Mouse (Mus musculus): Measurements from ENCODE around the gene Clec3b. TPM values are rescaled to one million over a fixed set of nuclear protein-coding genes. Genes with fewer than 3 reads are reported as not detected.

Clec3b gene
- total RNA-seq (2014; fragmentation: Nextera tagmentation) (not detected in 2 replicates), total RNA-seq (2017) (not detected in 2 replicates)

DNA sequence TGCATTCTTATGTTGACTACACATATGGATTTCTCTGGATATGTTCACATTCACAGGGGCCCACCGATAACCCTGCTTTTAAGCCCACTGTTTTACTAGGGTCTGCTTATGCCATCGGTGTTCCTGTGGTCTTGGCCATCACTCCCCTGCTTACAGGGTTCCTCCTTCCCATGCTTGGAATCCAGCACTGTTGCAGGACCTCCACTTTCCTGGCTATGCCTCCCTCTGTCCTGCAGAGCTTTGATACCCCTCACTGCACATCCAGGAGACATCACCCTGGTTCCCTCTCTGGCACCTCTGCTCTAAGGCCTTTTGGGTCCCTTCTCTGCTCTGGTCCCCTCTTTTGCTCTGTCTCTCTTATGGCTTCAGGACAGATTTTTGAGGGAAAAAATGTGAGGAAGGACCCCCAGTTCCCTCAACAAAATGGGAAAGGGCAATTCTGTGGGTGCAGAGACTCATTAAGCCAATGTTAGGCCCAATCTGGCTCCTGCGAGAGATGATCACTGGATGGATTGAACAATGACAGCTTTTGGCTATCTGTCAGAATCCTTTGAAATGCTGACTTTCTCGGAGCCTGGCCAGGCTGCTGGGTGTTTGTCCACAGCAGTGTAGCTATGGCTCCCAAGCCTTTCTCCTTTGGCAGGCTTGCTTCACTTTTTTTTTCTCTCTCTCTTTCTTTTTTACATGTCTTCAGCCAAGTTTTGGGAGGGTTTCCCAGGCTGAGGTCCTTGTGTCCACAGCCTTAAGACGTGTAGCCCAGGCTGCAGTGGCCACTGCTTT is at the start of gene Clec3b:
Gene Clec3b (plus strand): TSS at position 706 of the 780 bp plus-strand sequence.
- no peak for ATAC-seq (replicated peaks; ENCODE audit: poor library complexity, severe bottlenecking)

DNA sequence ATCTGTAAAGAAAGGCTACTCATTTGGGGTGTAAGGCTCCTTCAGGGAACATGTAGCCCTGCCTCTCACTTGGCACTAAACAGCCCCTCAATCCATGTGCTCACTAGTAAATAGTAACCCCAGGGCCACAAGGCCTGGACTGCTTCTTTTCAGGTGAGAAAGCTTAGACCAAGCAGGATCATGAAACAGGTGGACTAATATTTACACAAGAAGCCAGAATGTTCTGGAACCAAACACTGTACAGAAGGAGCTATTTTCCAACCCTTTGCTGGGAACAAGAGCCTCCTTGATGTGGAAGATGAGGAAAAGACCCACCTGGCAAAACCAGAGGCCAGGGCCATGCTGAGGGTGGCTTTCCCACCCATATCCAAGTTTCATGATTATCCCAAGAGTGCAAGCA is 47.3 kb upstream of the Clec3b start:
- no peak for ATAC-seq (replicated peaks; ENCODE audit: poor library complexity, severe bottlenecking)

DNA sequence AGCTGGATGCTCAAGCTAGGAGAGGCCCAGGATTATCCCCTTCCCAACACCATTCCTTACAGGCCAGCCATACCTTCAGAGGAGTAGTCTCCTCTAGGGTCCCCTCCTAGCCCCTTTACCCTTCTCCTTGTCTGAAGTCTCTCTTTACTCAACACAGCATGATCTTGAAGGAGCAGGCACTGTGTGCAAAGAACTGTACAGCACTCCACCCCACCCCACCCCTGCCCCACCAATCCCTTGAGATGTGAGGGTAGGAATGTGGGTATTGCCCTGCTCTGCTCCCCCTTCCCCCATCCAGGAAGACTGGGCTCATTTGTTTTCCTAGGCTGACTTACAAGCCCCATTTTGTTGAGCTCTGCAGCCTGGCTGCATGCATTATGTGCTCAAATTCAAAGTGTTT is 46.4 kb upstream of the Clec3b start:
- no peak for ATAC-seq (replicated peaks; ENCODE audit: poor library complexity, severe bottlenecking)

DNA sequence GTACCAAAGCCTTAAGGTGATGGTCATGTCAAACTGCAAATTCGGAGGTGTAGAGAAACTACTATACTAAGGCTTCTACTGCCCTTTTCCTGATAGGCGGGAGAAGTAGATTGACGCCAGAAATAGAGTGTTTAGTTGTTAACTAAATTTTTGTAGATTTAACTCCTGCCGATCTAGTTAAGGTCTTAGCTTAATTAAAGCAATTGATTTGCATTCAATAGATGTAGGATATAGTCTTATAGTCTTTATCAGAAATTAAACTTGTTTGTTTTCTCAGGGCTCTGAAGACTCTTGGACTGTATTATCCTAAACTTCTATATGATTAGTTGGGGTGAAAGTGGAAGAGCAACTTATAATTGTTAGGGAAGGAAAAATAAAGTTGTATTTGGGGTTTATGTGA is 43.6 kb upstream of the Clec3b start:
- ATAC-seq (replicated peaks; ENCODE audit: poor library complexity, severe bottlenecking) = peak; percentile 73

DNA sequence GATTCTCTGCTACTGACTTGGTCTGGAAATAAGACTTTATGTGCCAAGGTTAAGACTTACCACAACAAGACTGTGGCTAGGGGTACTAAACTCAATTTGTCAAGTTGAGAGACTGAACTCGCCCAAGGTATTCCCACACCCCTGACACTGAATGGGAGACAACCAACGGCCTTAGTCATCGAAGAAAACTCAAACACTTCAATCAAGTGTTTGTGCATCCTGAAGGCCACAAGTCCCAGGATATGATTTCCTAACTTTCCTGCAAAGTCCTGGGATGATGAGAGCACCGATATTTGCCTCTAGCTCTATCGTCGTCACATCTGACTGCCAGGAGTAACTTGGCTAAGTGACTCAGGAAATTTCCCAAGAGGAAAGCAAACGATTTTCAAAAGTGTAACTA is 41.6 kb upstream of the Clec3b start:
- ATAC-seq (replicated peaks; ENCODE audit: poor library complexity, severe bottlenecking) = no peak

DNA sequence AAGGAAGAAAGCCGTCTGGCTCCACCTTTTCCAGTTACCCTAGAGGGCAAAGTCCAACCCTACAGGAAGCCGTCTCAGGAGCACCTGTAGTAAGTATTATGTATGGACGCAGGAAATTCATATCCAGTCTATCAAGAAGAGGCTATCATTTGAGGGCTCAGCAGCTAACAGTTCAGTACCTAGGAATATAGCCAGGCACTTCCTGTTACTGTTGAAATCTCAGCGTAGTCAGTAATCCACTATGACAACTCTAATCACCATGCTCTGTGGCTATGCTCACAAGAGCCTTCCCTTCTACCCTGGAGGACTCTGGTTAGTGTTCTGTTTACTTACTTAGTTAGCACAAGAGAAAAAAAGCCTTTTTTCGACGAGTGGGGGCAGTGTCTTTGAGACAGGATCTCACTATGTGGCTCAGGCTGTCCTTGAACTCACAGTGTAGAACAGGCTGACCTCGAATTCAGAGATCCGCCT is 39.0 kb upstream of the Clec3b start:
- no peak for ATAC-seq (replicated peaks; ENCODE audit: poor library complexity, severe bottlenecking)

DNA sequence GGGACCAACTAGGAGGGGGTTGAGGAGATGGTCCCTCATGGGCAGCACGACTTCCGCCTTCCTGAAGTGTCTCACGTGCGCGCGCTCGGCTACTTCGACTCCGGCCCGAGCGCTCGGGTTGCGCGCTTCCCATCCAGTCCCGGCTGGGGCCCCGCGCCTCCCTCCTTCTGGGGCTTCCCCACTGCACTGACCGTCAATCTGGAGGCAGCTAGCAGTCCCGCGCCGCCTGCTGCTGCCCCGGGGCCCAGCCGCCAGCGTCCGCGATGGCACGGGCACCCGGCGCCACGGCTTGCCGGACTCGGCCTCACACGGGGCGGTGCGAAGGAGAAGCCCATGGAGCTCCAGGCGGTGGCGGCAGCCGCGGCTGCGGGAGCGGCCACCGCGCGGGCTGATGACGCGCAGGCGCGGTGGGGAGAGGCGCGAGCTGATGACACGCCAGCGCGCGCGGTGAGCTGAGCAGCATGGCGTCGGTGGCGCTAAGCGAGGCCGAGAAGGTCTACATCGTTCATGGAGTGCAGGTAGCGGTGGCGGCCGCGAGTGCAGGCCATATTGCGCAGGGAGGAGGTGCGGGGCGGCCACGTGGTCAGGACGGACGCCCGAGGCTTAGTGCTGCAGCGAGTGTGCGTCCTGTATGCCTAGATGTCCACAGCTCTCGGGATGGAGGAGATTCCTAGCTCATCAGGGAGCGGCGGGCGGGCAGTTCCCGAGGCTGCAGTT is 37.8 kb upstream of the Clec3b start, which contains the start of the genes Zdhhc3 and Exosc7:
Gene Zdhhc3 (minus strand): TSS at position 401 of the 717 bp plus-strand sequence.
Gene Exosc7 (plus strand): TSS at position 411 of the 717 bp plus-strand sequence.
- peak; percentile 91 for ATAC-seq (replicated peaks; ENCODE audit: poor library complexity, severe bottlenecking)

DNA sequence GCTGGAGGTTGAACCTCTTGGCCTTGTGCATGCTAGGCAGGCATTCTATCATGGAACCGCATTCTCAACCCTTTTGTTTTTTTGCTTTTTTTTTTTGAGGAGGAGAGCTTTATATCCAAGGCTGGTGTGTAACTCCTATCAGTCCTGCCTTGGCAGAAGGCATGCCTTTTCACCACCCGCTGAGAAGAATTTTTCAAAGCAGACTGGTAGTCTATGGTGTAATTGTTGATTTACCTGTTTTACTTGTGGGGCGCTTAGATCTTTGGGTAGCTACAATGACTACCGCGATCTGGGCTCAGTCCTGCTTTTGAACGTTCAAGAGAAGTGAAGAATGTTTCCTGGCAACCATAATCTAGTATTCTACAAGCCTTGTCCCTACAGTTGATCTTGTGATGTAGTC is 36.8 kb upstream of the Clec3b start:
- ATAC-seq (replicated peaks; ENCODE audit: poor library complexity, severe bottlenecking) = no peak

DNA sequence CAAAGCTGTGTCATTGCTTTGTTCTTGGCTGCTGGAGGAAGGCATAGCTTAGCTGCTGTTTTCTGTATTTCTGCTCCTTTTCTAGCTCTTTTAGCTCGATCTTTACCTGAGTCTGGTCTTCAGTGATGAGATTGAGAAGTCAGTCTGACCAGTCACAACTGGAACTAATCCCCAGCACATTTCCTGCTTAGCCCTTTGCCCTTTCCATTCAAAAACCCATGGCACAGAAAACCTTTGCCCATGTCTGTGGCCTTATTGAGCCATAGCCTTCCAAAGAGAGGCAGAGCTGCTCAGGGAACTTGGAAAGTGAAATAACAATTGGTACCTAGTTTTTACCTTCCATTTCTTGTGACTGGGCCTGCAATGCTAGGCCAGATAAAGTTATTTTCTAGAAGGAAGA is 35.2 kb upstream of the Clec3b start:
- no peak for ATAC-seq (replicated peaks; ENCODE audit: poor library complexity, severe bottlenecking)

DNA sequence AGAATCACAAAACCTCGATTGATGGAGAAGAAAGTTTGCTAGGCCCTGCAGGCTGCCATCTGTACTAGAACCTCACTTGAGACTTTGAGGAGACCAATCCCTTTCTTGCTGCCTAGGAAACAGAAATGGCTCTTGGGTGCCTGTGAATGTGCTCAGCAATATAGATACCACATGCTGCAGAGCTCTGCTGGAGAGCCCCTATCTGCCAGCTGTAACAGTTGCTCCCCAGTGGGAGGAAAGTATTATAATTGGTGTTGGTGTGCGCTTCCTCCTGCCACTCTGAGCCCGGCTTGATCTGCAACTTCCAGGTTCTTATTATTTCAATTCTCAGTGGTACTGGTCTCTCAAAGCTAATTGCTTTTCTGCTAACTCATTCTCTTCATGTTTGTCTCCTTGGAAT is 27.7 kb upstream of the Clec3b start:
- no peak for ATAC-seq (replicated peaks; ENCODE audit: poor library complexity, severe bottlenecking)

DNA sequence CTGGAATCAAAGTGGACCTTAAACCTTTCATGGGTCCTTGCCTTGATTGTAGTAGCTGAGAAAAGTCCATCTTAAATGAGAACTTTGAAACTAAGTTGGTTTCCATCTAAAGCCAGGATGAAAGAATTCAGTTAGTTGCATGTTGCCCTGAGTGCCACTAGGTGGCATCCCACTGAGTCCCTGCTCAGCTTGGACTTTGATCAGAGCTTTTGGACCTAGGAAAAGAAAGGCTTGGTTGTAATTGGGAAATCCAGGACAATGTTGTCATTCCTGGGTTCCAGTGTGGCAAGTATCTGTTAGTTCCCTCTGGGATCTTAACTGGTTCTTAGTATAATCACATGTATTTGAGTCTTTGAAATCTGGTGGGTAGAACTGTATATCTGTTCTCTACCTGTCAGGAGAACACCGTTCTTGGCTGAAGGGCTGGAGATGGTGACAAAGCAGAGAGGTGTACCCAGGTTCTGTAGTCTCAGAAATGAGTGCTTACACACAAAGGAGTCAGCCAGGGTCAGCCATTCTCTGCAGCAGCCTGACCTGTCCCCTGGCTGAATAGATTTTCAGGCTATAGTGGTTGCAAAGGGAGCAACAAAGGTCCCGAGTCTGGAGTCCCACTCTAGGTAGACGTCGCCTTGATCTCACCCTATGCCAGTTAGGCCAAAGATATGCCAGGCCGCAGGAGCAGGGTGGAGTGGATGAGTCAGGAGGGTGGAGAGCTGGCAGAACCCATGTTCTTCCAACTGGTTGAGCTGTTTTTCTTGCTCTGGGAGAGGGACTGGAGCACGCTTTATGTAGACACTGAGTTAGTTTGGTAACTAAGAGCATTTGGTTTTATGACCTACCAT is 27.0 kb upstream of the Clec3b start:
- peak; percentile 58 for ATAC-seq (replicated peaks; ENCODE audit: poor library complexity, severe bottlenecking)

DNA sequence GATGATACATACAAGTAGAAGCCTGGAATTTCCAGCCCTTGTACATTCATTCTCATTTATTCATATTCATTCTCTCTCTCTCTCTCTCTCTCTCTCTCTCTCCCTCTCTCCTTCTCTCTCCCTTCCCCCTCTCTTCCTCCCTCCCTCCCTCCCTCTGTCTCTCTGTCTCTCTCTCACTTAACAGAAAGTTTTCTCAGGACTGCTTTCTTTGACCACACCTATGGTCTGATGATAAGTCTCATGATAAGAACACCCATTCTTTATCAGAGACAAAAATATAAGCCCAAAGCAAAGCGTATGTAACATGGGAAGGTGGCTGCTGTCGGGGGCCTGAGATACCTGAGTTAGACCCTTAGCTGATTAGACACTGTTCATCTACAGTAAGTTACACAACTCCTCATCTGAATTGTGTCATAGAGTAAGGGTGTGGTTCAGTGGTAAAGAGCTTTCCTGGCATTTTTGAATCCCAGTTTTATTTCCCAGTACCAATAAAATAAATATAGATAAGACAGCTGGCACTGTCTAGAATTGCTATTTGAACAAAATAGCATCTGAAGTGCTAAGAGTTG is 26.2 kb upstream of the Clec3b start:
- ATAC-seq (replicated peaks; ENCODE audit: poor library complexity, severe bottlenecking) = no peak

DNA sequence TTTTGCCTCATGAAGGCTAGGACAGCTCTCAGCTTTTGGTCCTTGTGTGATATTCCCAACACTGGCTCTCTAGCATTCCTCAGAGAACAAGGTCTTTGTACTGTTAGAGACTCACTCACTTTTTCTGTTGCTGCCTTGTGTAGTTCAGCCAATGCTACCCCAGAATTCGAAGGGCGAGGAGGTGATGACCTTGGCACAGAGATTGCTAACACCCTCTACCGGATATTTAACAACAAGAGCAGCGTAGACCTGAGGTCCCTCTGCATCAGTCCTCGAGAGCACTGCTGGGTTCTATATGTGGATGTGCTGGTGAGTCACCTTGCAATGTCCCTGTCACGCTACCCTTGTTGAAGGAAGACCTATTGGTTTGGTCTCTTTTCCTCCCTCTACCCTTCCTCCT is 23.1 kb upstream of the Clec3b start:
- ATAC-seq (replicated peaks; ENCODE audit: poor library complexity, severe bottlenecking) = no peak

DNA sequence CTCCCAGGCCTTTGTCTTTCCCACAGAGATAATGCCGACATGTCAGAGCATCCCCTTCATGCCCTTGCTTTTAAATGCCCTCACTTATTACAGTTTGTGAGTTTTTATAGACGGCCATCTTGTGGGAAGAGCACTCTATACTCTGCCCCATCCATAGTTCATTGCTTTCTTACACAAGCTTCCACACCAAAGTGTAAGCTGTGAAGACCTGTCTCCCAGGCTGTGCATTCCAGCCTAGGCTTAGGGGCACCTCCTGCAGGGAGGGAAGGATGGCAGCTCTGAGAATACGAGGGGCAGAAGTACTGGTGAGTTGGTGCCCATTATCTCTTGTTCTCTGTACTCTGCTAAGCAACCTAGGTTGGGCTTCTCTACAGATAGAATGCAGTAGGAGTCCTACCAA is 17.8 kb upstream of the Clec3b start:
- ATAC-seq (replicated peaks; ENCODE audit: poor library complexity, severe bottlenecking) = no peak

DNA sequence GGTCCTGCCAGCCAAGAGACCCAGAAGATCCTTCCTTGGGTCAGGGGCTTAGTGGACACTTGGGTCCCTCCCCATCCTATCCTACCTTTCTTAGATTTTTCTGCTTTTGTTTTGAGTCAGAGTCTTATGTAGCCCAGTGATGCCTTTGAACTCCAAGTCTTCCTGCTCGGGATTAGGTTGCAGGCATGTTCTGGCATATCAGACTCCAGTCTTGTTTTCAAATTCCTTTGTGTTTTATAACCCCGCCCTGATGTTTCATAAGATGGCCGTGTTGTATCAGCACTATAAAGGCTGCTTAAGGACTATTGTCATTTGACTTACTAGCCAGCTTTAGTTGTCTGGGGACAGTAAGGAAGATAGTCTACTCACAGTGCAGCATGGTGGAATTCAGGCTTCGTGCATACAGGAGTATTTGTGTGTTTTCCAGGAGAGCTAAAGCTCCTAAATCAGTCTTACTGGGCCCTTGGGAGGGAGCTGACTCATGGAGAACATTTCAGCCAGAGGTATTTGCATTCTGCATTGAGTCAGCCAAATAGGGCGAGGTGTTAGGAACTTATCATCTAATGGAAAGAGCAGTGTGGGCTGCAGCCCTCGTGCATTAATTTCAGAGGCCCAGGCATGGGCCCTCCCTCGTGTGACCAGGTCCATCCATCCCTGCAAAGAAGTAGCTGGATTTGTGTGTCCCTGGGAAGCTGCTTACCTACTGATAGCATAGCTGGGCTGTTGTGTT is 13.6 kb upstream of the Clec3b start:
- ATAC-seq (replicated peaks; ENCODE audit: poor library complexity, severe bottlenecking) = no peak

DNA sequence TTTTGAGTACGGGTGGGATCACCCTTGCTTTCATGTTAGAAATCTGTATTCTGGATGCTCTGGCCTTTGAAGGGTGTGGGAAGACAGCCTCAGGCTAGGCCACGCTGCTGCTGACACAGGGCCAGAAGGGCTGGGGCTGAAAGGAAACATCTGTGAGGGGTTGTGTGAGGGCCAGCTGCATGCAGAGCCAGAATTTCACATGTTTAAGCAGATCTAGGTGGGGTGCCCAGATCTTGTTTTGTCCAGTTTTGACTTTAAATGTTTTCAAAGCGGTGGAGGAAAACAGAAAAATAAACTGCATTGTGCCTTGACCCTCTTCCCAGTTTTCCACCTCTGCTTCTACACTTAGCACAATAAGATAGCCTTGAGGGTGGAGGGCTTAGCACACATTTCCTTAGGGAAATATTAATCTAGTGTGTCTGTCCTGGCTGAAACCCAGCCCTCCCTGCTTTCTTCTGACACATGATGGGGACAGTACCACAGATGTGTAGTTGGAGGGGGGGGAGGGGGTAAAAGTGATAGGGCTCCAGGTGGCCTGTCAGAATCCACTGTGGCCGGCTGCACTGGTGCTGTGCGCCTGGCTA is 11.8 kb upstream of the Clec3b start:
- no peak for ATAC-seq (replicated peaks; ENCODE audit: poor library complexity, severe bottlenecking)

DNA sequence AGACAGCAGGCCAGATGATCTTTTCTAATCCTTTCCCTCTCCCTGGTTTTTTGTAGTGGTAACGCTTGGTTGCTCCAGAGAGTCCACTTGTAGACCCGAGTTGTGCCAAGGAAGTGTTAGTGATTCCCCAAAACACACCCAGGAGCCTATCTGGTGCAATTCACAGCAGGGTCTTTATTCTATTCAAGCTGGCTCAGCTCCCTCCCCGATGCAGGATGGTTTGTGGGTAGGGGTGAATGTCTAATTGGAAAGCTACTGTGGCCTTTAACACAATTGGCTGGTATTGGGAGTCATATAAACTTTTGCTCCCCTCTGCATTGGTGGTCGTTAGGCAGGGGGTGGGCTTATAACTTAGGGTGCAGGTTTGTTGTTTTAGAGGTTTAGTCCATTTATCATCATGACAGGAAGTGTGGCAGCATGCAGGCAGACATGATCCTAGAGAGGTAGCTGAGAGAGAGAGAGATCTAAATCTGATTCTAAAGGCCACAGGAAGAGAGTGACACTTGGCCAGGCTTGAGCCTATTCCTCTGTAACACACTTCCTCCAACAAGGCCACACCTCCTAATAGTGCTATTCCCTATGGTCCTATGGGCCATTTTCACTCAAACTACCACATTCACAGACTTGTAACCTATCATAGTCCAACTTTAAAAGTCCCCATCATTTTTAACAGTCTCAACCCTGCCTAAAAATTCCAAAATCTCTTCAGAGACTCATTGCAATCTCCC is 10.7 kb upstream of the Clec3b start:
- no peak for ATAC-seq (replicated peaks; ENCODE audit: poor library complexity, severe bottlenecking)

DNA sequence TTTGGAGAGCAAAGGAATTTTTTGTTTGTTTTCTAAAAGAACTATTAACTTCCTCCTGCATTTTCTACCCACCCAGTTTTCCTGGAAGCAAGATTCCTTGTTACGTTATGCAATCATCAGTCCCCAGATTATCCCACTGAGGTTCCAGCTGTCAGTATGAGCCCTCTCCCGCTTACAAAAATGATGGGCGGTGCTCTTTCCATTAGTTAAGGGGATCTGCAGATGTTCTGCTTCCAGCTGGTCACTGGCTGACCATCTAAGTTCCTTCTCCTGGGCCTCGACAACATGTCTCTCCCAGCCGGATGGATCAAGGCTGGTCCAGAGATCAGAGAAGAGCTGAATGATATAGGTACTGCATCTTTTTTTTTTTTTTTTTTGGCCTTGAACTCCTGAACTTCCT is 2.3 kb upstream of the Clec3b start:
- ATAC-seq (replicated peaks; ENCODE audit: poor library complexity, severe bottlenecking) = no peak

DNA sequence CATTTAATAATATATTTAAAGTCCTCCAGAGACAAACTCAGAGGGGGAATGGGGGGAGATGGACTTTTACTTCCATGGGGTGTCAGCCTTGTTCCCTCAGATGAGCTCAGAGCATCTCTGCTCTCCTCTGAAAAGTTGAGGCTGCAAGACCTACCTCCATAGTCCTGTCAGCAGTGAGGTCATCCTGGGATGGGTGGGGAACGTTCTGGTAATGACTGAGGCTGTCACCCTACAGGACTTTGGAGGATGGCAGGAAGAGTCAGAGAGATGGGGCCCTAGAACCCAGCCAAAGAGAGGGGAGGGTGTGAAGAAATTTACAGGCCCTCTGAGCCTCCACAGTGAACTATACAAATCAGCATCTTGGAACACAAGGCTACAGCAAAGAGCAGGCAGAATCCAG is 815 bp downstream of the Clec3b start:
- ATAC-seq (replicated peaks; ENCODE audit: poor library complexity, severe bottlenecking) = no peak

Measured in granulocyte monocyte progenitor cell, adult 5-6 weeks (primary cell).